Mouse (Mus musculus) left cerebral cortex, adult 2 months (tissue): Measurements from ENCODE around the gene Hdhd5. TPM values are rescaled to one million over a fixed set of nuclear protein-coding genes. Genes with fewer than 3 reads are reported as not detected.
A peak's percentile ranks its signal among the peaks of the same experiment; 100 is the strongest.

Experiments used
- DNase-seq, 2 experiments: peaks; one replicate each; pipeline ENCODE4 v3.0.0; 2021 to 2022; ENCODE audit warnings: low spot score in 2 of 2, mixed read lengths in 1 of 2; ENCODE audit errors: extremely low spot score in 1 of 2
- H3K27ac ChIP-seq: fragments of 200-600 bp; 2 replicates; pipeline ENCODE4 v1.8.1; 2022
- H3K4me3 ChIP-seq: fragments of 200-600 bp; 2 replicates; pipeline ENCODE4 v1.8.1; 2022
- CTCF ChIP-seq: fragments of 200-600 bp; IDR thresholded peaks from 2 replicates; pipeline ENCODE4 v1.8.1; 2022; ENCODE audit warnings: antibody characterized with exemption, mild to moderate bottlenecking, moderate library complexity
- intact Hi-C: fragments of 180-260 bp; cut with DNase I; formaldehyde crosslinking; loops from one replicate; pipeline ENCODE4 v1.15.1; 2025
- total RNA-seq, 2 experiments: library from RNA; stranded (reverse); gene quantifications; 2 replicates each; pipeline ENCODE4 v1.2.3; 2021

The Hdhd5 gene
- total RNA-seq, 2 experiments from 2014 or later: 35.2 to 41.0 TPM

GRCm38 (mm10) chr6:120479302-120479701 is 51.8 kb downstream of the Hdhd5 start:
- Histone ChIP-seq H3K4me3 (no peak overlapping the region), H3K27ac (peak overlapping the region; percentile 85)
- intact Hi-C loops: no loop called here
- TF ChIP-seq CTCF: no peak
- no peak for DNase-seq

DNA sequence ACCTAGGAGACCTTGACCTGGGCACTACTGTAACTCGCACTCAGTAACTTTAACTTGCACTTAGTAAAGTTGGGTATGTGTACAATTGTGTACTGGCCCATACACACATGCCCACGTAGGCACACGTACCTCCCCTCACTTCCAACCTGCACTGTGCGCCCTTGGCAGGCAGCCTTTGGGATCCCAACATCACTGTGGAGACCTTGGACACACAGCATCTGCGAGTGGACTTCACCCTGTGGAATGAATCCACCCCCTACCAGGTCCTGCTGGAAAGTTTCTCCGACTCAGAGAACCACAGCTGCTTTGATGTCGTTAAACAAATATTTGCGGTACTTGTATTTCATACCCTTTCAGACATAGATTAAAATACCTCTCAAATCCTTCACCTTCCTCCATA is 55.8 kb downstream of the Hdhd5 start:
- DNase-seq: no peak
- TF ChIP-seq CTCF: no peak
- Histone ChIP-seq H3K4me3 (no peak overlapping the region), H3K27ac (no peak overlapping the region)
- intact Hi-C loops: no loop called here

GRCm38 (mm10) chr6:120473427-120473826 is 57.7 kb downstream of the Hdhd5 start:
- Histone ChIP-seq H3K27ac (no peak overlapping the region), H3K4me3 (no peak overlapping the region)
- TF ChIP-seq CTCF: no peak
- DNase-seq: no peak
- intact Hi-C loops: no loop called here

DNA sequence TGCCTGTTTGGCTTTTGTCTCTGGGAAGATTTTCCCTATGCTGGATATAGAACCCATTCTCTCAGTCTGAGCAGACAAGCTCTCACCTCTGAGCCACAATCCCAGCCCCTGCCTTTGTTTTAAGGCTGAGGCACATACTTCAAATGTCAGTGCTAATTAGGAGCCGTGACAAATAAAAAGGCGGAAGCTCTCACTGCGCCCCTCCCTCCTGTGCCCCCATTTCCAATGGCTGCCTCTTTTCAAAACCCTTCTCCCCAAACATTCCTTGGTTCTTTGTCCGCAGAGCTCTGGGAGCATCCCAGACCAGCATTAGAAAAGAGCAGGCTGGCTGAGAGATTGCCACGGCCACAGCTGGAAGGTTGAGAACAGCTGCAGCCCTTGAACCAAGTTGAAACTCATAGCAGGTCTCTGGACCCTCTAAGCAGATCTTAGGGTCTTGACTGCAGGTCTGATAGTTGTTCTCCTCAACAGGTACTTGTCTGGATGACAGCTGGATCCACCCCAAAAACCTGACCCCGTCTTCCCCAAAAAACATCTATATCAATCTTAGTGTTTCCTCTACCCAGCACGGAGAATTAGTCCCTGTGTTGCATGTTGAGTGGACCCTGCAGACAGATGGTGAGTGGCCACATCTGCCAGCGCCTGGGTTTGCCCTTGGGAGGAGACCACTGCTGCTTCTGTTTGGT is 58.5 kb downstream of the Hdhd5 start:
- no peak for TF ChIP-seq CTCF
- no peak for DNase-seq
- intact Hi-C loops: no loop called here
- Histone ChIP-seq H3K4me3 (no peak overlapping the region), H3K27ac (peak overlapping the region; percentile 61; the same call in 1 of the 2 replicates)

DNA sequence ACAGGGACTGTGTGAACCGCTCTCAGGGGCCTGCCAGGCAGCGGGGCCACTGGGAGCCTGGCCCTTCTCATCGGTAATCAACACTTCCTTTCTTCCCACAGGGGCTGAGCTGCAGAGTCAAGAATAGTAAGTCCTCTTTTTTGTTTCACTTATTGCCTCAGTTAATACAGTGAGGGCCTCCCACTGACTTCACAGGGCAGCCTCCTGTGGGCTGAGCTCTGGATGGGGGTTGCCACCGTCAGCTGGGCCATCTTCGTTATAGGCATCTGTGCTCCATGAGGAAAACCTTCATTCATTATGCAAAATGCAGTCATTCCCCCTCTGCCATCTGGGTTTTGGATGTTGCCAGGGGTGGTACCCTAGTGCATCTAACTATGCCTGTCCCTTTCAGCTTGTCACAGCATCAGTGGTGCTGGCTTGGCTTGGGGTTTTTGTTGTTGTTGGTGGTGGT is 59.1 kb downstream of the Hdhd5 start:
- no peak for TF ChIP-seq CTCF
- H3K4me3 ChIP-seq: no peak overlapping the region
- H3K27ac ChIP-seq: peak overlapping the region; percentile 61
- DNase-seq: peak in 1 of 2 experiments; percentile 36
- intact Hi-C loops: no loop called here

- Histone ChIP-seq H3K4me3 (no peak overlapping the region), H3K27ac (peak overlapping the region; percentile 28; the same call in 1 of the 2 replicates)
- TF ChIP-seq CTCF: no peak
- no peak for DNase-seq
- intact Hi-C loops: no loop called here
These were observed 60.5 kb downstream of the Hdhd5 start for GRCm38 (mm10) chr6:120470666-120471065.

DNA sequence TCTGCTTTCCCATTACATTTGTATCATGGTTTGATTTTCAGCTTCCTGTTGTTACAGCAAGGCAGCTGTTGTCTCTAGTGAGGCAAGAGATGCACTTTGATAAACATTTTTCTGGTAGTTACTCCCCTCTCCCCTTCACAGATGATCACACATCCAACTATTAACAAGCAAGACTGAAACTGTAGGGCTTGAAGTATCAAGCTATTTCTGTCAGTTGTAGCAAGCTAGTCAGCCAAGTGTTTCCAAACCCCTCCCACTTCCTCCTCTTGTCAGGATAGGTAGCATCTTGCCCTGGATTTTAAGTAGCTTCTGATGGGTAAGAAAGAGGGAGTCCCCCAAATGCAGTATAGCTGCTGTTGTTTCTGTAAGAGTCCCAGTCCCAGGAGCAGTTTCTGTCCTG is 61.3 kb downstream of the Hdhd5 start:
- Histone ChIP-seq H3K27ac (no peak overlapping the region), H3K4me3 (no peak overlapping the region)
- intact Hi-C loops: no loop called here
- no peak for TF ChIP-seq CTCF
- no peak for DNase-seq

DNA sequence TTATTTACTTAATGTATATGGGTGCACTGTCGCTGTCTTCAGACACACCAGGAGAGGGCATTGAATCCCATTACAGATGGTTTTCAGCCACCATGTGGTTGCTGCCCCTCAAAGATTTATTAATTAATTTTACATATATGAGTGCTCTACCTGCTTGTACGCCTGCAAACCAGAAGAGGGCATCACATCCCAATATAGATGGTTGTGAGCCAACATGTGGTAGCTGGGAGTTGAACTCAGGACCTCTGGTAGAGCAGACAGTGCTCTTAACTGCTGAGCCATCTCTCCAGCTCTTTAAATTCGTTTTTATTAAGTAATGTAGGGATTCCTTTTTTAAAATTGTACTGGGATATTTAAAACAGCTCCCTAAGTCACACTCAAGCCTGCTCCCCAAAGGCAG is 61.9 kb downstream of the Hdhd5 start:
- intact Hi-C loops: no loop called here
- Histone ChIP-seq H3K27ac (no peak overlapping the region), H3K4me3 (no peak overlapping the region)
- peak; percentile 20 for TF ChIP-seq CTCF
- DNase-seq: no peak

DNA sequence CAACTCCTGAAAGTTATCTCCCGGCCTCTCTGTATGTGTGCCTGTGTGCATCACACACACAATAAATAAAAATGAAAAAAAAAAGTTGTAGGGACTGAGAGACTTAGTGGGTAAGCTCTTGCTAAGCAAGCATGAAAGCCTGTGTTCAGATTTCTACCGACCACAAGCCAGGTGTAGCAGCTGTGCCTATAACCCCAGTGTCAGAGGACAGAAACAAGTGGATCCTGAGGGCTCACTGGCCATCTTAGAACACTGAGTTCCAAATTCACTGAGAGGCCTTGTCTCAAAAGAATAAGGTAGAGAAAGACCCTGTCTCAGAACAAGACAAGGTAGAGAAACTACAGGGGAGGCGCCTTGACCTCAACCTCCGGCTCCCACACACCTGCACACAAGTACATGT is 62.9 kb downstream of the Hdhd5 start:
- Histone ChIP-seq H3K4me3 (no peak overlapping the region), H3K27ac (no peak overlapping the region)
- TF ChIP-seq CTCF: no peak
- DNase-seq: no peak
- intact Hi-C loops: no loop called here

- TF ChIP-seq CTCF: no peak; the same call in 1 of the 2 replicates
- no peak overlapping the region for H3K4me3 ChIP-seq
- intact Hi-C loops: no loop called here
- no peak for DNase-seq
- no peak overlapping the region for H3K27ac ChIP-seq
These were observed 64.3 kb downstream of the Hdhd5 start for GRCm38 (mm10) chr6:120466609-120467329.

- intact Hi-C loops: no loop called here
- no peak overlapping the region for H3K4me3 ChIP-seq
- TF ChIP-seq CTCF: no peak
These were observed 65.7 kb downstream of the Hdhd5 start for GRCm38 (mm10) chr6:120465393-120465792.

DNA sequence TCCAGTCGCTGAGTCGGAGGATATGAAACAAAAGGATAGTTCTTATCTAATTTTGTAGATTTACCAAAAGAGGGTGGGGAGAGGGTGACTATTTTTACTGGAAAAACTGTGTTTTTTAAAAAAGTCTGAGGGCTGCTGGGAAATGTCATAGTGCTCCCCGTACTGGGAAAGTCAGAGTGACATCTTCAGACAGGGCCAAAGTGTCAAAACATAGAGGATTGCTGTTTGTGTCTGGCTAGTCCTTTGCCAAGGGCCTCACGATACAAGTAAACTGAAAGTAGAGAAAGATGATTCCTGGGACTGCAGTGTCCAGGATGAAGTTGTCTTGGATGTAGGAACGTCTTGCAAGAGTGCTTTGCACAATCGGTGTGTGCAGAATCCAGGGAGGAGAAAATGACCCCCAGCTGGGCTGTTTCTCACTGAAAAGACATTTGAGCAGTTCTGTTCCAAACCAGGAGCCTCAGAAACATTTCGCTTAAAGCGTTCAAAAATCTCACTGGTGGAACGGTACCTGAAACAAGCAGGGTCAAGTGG is 66.6 kb downstream of the Hdhd5 start:
- no peak overlapping the region for H3K27ac ChIP-seq
- TF ChIP-seq CTCF: no peak
- DNase-seq: no peak
- peak overlapping the region; percentile 70 for H3K4me3 ChIP-seq
- intact Hi-C loops: no loop called here

More at GRCm38 (mm10) chr6:120465393-120465792, 65.7 kb downstream of the Hdhd5 start:
- H3K27ac ChIP-seq: no peak overlapping the region
- DNase-seq: no peak
